Mouse (Mus musculus): ENCODE results near the gene Hsd17b14.

Gene Hsd17b14

DNA sequence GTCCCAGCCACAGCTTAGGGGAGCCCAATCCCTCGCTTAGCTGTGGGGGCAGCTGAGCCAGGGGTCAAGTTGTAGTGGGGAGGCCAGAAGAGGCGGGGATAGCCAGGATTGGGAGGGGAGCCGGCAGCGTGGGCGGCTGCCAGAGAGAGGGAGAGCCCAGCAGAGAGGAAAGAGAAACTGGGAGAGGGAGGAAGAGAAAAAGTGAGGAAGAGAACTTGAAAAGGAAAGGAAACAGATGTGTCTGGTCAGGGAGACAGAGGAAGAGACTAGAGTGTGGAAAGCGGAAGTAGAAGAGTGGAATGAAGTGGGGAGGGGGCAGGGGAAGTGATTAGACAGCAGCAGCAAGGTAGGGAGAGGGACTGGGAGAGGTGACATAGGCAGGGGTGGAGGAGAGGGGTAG is 25.2 kb upstream of the Hsd17b14 start:
- DNase-seq (ENCODE audit: low spot score in 2 of 2): no peak

DNA sequence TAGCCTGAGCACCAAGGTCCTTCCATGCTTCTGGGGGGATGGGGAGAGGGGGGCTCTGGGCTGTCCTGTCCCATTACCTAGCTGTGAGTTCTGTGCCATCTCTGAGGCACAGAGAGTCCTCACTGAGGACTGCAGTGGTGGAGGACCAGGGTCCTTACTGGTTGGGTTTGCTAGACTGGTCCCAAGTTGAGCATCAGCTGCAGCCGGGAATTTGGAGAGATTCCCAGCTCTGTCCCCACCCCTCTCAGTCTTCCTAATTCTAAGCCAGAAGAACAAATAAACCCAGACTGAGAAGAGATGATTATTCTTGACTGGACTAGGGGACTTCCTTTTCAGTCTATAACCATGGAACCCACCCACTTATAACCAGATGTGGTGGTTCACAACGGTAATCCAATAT is 24.1 kb upstream of the Hsd17b14 start:
- no peak for DNase-seq (ENCODE audit: low spot score in 2 of 2)

DNA sequence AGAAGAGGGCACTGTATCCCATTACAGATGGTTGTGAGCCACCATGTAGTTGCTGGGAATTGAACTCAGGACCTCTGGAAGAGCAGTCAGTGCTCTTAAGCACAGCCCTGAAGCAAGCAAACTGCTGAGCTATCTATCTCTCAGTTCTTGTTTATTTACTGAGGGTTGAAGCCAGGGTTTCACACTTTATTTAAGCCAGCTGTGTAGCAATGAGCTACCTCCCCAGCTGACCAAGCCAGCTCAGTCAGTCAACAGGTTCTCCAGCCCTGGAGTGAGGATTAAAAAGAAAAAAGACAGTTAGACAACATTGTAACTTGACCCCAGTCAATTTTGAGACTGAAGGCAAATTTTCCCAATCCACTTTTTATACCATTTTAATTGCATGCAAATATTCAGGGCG is 19.0 kb upstream of the Hsd17b14 start:
- no peak for DNase-seq (ENCODE audit: low spot score in 2 of 2)

DNA sequence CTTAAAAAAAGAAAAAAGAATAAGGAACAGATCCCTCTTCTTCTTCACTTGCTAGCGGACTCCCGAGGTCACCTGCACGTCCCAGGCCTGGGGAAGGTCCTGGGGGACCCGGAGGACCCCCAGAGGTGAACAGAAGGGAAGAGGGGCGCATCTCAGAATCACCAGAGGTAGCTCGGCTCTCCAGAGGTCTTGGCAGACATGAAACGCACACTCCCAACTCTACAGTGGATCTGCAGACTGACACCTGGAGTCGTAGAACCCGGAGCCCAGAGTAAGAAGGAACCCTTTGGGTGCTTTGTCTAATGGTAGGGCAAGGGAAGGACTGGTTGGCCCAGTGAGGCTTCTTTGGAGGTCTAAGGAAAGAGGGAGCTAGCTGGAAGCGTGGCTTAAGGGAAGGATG is 17.1 kb upstream of the Hsd17b14 start:
- no peak for DNase-seq (ENCODE audit: low spot score in 2 of 2)

DNA sequence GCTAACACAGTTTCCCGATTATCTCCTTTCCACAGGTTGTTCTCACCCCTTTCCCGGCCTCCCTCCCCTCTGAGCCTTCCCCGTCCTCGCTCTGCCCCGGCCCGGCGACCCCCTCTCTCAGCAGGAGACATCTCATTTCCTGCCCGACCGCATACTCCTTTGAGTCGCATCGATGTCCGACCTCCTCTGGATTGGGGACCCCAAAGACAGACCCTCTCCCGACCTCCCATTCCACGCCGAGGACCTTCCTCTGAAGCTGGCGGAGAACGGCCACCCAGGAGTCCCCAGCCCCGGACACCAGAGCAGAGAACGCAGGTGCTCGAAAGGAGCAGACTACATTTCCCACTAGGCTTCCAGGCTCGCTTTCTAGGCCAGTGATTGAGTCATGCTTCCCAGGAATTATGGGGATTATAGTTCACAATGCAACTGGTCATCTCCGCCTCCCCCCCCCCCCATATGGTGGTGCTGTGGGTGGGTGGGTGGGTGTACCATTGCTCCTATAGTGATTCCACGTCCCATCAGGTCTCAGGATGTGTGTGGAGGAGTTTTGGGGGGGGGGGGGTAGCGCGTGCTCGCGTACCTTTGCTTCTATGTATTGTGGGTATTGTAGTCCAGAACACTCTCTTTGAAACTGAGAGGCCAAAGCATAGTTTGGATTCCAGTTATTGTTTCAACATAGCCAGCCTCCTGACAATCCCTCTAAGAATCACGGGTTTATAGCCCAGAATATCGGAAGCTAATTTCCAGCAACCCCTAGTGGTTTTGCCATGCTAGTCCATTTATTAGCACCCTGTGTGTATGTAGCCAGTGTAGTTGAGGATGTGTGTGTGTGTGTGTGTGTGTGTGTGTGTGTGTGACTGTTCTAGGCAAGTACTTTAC is 16.3 kb upstream of the Hsd17b14 start:
- peak in 1 of 2 experiments; percentile 49 for DNase-seq (ENCODE audit: low spot score in 2 of 2)

DNA sequence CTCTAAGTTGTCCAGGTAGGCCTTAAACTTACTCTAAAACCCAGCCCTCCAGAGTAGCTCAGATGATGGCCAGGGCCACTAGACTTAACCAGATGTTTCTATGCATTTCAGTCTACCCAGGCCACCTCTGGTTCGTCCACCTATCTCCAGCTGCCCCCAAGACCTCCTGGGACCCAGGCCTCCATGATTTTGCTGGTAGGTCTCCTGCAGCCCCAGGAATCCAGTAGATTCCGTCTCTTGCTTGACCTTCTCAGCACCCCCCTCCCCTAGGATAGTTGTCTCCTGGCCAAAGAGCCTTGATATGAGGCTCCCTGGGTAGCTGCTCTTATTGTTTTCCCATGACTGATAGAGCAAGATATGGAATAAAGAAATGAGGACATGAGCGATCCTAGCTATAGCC is 15.6 kb upstream of the Hsd17b14 start:
- DNase-seq (ENCODE audit: low spot score in 2 of 2): no peak

DNA sequence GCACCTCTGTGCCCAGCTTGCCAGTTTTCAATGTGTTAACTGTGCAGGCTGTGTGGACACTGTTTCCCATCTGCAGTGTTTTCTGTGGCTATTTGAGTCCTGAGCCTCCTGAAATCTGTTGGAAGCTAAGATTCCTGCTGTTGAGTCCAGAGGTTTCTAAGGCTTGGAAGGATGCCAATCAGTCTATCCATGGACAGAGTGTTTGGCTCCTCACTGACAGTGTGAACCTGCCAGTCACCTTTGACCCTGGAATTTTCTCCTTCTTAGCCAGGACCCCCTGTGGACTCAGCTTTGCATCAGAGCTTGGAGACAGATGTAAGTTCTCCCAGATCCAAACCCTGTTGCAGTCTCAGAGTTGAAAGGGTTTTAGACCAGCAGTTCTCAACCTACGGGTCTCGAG is 14.5 kb upstream of the Hsd17b14 start:
- no peak for DNase-seq (ENCODE audit: low spot score in 2 of 2)

DNA sequence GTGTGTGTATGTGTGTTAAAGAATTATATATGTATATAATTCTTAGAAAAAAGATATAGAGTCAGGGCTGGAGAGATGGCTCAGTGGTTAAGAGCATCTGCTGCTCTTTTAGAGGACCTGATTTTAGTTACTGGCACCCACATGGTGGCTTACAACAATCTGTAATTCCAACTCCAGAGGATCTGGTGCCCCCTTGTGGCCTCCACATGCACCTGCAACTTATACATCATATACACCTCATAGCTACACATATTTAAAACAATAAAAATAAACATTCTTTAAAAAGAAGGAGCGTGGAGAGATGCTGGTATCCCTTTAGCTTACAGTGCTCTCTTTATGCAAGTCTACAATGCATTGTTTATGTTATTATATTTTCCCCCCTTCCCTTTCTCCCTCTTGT is 10.2 kb upstream of the Hsd17b14 start:
- DNase-seq (ENCODE audit: low spot score in 2 of 2): no peak

DNA sequence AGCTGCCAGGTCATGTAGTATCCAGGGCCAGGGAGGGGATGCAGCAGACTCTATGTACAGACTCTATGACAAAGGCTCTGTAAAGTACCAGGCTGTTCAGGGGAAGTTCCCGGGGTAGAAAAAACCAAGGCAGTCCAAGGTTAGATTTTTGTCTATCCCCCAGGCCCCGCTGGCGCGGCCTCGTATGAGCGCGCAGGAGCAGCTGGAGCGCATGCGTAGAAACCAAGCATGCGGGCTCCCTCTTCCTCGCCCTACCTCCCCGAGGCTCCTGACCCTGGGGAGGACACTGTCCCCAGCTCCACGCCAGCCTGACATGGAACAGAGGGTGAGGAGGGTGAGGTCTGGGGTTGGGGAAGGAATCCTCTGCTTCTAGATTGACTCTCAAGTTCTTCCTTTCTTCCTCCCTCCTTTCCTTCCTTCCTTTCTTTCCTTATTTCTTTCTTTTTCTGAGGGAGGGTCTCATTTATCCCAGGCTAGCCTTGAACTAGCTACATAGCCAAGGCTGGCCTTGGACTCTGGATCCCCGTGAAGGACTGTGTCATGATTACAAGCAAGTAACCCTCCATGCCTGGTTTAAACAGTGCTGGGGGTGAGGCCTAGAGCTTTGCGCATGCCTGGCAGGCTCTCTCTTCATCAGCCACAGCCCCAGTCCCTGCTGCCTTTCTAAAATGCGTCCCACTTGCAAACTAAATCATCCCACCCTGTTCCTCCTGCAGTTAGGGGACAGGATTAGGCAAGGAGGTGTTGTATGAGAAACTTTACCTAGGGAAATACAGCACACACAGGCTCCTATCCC is 4.9 kb upstream of the Hsd17b14 start:
- DNase-seq (ENCODE audit: low spot score in 2 of 2): no peak

DNA sequence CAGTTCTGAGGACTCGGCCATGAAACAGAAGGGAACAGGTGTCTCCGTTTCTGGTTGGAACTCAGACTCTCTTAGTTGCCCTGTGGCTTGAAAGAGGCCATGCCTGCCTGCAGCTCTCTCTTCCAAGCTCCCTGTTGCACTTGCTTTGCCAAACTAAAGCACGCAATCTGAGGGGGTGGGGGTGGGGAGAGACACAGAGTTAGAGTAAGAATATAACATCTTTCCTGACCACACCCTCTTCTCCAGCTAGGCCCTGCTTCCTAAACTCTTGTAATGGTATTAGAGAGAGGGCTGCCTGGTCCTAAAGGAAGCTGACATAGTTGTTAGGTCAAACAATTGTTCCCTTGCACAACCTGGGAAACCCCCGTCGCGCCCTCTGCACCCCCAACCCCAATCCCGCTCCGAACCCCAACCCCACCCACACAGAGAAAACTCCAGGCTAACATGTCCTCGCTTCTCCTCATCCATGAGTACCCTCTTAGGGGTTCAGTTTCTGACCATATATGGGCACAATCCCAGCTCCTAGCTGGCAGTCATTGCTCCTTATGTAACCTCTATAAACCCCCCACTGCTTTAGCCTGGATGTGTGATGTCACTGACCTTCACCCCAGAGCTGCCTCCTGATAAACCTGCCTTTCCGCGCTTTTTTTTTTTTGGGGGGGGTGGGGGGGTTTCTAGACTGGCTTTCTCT is 3.7 kb upstream of the Hsd17b14 start:
- DNase-seq (ENCODE audit: low spot score in 2 of 2): no peak

DNA sequence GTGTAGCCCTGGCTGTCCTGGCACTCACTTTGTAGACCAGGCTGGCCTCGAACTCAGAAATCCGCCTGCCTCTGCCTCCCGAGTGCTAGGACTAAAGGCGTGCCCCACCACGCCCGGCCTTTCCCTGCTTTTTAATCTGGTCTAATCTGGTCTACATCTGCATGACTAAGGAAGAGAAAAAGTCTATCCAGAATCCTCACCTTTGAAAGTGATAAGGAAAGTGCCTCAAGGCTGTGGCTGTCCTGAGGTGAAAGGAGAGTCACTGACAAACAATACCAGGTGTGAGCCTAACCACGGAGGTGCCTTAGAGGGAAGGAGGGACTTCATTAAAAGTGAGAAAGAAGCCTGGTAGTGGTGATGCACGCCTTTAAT is 3.2 kb upstream of the Hsd17b14 start:
- no peak for DNase-seq (ENCODE audit: low spot score in 2 of 2)

DNA sequence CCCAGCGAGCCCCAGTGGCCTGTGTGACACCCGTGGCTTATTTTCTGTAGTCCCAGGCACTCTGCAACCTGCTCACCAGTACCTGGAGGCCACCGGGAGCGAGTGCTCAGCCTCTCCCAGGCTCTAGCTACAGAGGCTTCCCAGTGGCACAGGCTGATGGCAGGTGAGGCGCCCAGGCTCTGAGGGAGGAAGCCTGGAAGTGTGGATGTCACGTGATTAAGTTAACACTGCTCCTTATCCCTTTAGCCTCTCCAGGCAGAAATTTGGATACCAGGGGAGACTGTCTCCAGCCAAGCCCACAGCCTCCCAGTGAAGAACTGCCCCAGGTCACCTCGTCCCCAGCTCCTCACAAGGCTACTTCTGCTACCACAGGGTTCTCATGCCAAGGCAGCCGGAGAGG is 1.2 kb upstream of the Hsd17b14 start:
- no peak for DNase-seq (ENCODE audit: low spot score in 2 of 2)

DNA sequence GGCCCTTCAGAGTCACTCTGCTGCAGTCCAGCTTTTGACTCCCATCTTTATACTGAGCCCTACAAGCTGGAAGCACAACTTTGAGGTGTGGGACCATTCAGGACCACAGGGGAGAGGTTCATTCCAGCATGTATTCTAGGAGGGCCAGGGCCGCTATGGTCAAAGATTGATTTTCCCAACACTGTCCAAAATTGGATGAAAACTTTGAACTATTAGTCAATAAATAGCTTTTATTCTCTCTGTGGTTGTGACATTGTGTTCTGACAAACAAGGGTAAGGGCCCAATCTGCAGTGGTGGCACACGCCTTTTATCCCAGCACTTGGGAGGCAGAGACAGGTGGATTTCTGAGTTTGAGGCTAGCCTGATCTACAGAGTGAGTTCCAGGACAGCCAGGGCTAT is 703 bp upstream of the Hsd17b14 start:
- DNase-seq (ENCODE audit: low spot score in 2 of 2): no peak

DNA sequence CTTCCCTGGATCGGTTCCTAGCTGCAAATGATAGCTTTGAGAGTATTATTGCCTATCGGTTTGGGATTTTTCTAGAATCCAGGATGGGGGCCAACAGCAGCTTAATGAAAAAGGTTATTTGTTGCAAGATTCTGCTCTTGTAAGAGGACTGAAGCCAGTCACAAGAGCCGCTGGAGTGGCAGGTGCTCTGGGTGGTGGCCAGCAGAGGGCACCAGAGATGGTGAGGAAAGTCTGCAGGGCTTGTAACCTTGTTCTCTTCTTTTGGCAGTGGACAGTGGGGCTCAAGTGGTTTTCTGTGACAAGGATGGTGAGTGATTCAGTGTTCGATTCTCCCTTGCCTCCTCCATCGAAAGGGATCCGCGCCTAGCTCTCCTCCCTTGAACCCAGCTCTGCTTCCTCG is 1.1 kb downstream of the Hsd17b14 start:
- DNase-seq (ENCODE audit: low spot score in 2 of 2): peak; percentile 57 to 65

DNA sequence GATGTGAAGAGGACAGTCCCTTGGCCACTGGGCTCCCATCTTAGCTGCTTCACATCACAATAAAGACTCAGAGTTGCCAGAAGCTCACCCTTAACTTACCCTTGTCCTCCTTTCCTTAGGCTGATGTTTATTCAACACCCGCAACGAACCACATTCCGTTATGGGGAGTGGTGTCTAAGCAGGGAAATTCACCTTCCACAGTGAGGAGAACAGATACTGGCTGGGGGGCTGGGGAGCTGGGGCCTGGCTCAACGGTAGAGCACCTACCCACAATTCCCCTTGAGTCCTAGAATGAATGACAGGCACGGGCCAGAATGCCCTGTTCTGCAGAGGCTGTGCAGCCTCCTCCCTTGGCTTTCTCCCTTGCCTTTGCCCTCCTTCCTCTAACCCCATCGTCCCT is 4.2 kb downstream of the Hsd17b14 start:
- peak in 1 of 2 experiments; percentile 55 for DNase-seq (ENCODE audit: low spot score in 2 of 2)

DNA sequence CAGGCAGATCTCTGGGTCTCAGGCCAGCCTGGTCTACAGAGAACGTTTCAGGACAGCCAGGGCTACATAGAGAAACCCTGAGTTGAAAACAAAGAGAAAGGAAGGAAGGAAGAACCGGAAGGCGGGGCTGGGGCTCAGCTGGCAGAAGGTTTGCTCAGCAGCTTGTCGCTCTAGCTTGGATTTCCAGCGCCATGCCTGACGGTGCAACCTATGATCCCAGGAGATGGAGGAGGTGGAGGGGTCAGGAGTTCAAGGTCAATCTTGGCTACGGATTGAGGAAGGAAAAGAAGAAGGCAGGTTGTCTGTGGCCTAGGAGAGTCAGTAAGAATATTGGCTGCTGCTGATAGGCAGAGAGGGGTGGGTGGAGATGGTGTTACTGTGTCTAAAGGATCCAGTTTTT is 5.5 kb downstream of the Hsd17b14 start:
- no peak for DNase-seq (ENCODE audit: low spot score in 2 of 2)

DNA sequence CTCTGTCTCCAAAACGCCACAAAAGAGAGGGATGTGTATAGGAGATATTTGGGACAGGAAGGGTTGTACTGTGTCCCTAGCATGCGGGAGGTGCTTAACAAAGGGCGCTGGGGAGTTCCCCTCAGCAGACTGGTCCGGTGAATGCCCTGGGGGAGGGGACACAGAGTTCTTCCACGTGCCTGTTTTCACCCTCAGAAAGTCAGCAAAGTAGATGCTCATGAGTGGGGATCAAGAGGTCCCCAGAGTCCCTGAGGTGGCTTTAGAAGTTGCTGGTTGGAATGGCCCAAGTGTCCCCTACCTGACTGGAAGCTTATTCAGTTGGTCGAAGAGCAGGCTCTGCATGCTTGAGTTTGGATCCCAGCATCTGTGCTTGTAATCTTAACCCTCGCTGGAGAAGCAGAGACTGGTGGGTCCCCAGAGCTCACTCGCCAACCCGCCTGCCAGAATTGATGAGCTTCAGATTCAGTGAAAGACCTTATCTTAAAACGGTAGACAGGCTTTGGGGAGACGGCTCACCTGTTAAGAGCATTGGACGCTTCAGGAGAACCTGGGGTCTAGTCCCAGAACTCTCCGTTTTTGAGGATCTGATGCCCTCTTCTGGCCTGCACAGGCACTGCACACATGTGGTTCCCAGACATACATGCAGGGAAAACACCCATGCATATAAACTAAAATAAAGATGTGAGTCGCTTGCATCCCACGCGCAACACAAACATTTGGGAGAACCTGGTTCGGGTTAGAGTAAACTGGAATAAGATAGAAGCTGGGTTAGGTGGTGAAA is 6.3 kb downstream of the Hsd17b14 start:
- peak; percentile 66 to 70 for DNase-seq (ENCODE audit: low spot score in 2 of 2)

DNA sequence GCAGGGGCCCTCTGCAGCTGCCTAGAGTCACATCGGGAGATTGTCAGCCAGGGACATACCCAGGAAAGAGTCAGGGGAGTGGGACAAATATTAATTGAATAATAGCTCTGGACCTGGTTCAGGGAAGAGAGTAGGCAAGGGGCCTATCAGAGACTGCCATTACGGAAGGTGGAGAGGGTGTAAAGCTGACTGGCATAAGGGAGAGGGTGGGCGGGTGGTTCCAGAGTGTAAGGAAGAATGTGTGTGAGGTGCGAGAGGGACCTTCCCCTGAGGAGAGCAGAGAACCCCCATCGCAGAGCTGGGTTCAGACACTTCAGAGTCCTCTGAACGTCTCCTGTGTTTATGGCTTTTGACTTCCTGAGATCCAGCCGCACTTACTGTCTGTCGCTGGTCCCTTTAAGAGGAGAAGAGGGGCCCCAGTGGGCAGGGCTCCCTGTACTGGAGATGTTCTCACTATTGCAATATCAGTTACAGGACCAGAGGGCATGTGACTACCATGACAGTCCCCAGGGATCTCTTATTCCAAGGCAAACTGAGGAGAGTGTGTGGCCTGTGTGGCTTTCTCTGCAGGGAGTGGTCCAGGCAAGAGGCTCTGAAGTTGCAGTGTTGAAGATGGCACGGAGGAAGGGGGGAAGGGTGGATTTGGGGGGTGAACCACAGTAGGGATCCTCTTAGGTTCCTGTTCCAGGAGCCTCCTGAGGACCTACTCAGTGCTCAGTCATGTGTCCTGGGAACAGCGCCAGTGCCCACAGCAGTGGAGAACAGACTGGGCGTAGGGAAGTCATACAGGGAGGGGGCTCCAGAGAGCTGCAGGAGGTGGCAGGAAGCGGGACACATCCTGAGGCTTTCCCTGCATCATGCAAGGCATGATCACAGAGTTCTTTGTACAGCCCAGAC is 7.2 kb downstream of the Hsd17b14 start:
- DNase-seq (ENCODE audit: low spot score in 2 of 2): no peak

DNA sequence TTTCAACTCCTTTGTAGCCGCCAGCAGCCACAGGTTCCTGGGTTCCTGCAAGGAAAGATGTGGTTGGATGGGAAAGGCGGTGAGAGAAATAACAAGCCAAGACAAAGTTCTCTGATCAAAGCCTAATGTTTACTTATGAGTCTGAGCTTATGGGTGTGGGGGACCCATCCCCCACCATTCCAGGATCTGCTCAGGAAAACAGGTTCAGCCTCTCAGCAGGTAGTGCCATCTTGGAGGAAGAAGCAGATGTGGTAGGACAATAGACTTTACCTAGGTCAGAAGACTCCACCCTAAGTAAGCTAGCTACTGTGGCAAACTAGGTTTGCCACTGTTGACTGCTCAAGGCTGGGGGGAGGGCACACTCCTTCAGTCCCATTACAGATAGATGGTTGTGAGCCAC is 10.1 kb downstream of the Hsd17b14 start:
- no peak for DNase-seq (ENCODE audit: low spot score in 2 of 2)

DNA sequence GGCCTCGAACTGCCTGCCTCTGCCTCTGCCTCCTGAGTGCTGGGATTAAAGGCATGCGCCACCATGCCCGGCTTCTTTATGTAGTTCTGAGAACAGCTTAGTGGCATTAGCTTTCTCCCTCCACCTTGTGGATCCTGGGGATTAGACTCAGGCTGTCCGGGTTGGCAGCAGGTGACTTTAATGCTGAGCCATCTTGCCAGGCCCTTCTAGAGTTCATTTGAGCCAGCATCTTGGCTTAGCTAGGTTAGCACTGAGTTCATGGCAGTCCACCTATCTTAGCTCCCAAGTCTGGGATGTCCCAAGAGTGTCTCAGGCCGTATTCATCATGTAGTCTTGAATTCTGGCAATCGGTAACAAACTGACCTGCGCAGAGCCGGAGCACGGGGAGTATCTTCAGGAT is 10.8 kb downstream of the Hsd17b14 start:
- no peak for DNase-seq (ENCODE audit: low spot score in 2 of 2)

Measured in urinary bladder, adult 18-20 months (tissue).